ENCODE assay signal across 8 mouse cellular contexts in genomic region chr3:70103983-70104827, GRCm38 (mm10).
A peak's percentile ranks its signal among the peaks of the same experiment; 100 is the strongest.
DNase-seq lines count a peak whose midpoint lies in the region; ATAC-seq and TF ChIP-seq lines count a peak whose summit lies in the region.

No protein-coding gene starts in this region.

- no peak for TF ChIP-seq CTCF in bone marrow, adult 2 months (IDR thresholded peaks at IDR 0.05; ENCODE audit: control insufficient read depth, insufficient read depth, low read length)
- TF ChIP-seq CTCF in kidney, postnatal 0 days (IDR thresholded peaks at IDR 0.05; ENCODE audit: low read depth), result peak; percentile 88

- H3K9me3 ChIP-seq in embryonic facial prominence, embryonic 13.5 days, result no peaks in the 10 kb centered on the region
- no peaks in the 10 kb centered on the region for H3K9me3 ChIP-seq in heart, embryonic 13.5 days
- no peaks in the 10 kb centered on the region for H3K9me3 ChIP-seq in kidney, postnatal 0 days (replicated peaks; ENCODE audit: low read length)
- no peaks in the 10 kb centered on the region for H3K9me3 ChIP-seq in liver, embryonic 11.5 days (ENCODE audit: control insufficient read depth, low read length)

- peak overlapping the region; percentile 33 for H3K4me3 ChIP-seq in bone marrow, adult 2 months (replicated peaks; ENCODE audit: control insufficient read depth, low read depth, low read length)
- peak overlapping the region; percentile 48 for H3K4me3 ChIP-seq in embryonic facial prominence, embryonic 13.5 days
- peak overlapping the region; percentile 60 for H3K4me3 ChIP-seq in heart, embryonic 13.5 days
- H3K4me3 ChIP-seq in kidney, postnatal 0 days (replicated peaks; ENCODE audit: low read depth, low read length), result peak overlapping the region; percentile 48
- H3K4me3 ChIP-seq in liver, embryonic 11.5 days (ENCODE audit: low read depth, low read length), result peak overlapping the region; percentile 45

- DNase-seq in CD4-positive, CD25-positive, alpha-beta regulatory T cell, adult 2 months (ENCODE audit: low read depth, low spot score), result peak; percentile 66
- DNase-seq in kidney, postnatal 0 days (ENCODE audit: low spot score), result peak; percentile 88
- DNase-seq in liver, embryonic 11.5 days (ENCODE audit: low spot score), result peak; percentile 43
- DNase-seq in natural killer cell, adult 2 months (ENCODE audit: low spot score in 2 of 2), result peak; percentile 5 to 40
- DNase-seq in testis, postnatal 10 days (ENCODE audit: low spot score), result peak; percentile 85

- H3K9ac ChIP-seq in embryonic facial prominence, embryonic 13.5 days, result peak overlapping the region; percentile 73
- peak overlapping the region; percentile 76 for H3K9ac ChIP-seq in heart, embryonic 13.5 days
- H3K9ac ChIP-seq in kidney, postnatal 0 days (ENCODE audit: low read depth, low read length), result 0 out of 2 replicates have a peak overlapping the region, but pooled peaks have one; percentile 50
- H3K9ac ChIP-seq in liver, embryonic 11.5 days (ENCODE audit: low read depth, low read length), result peak overlapping the region; percentile 50

- H3K4me1 ChIP-seq in bone marrow, adult 2 months (ENCODE audit: control insufficient read depth, insufficient read depth, low read length), result no peaks in the 10 kb centered on the region
- no peaks in the 10 kb centered on the region for H3K4me1 ChIP-seq in embryonic facial prominence, embryonic 13.5 days
- no peaks in the 10 kb centered on the region for H3K4me1 ChIP-seq in heart, embryonic 13.5 days
- H3K4me1 ChIP-seq in kidney, postnatal 0 days (replicated peaks; ENCODE audit: insufficient read depth, low read length), result no peaks in the 10 kb centered on the region
- H3K4me1 ChIP-seq in liver, embryonic 11.5 days (replicated peaks; ENCODE audit: control insufficient read depth, insufficient read depth, low read length), result no peaks in the 10 kb centered on the region

- no peak for ATAC-seq in embryonic facial prominence, embryonic 13.5 days (ENCODE audit: insufficient number of reproducible peaks, insufficient read depth, low FRiP score, low TSS enrichment, low read depth)
- ATAC-seq in heart, embryonic 13.5 days (ENCODE audit: extremely low read depth, insufficient number of reproducible peaks, low FRiP score, low TSS enrichment), result no peak
- ATAC-seq in kidney, postnatal 0 days (replicated peaks; ENCODE audit: low FRiP score, low read depth), result no peak
- no peak for ATAC-seq in liver, embryonic 11.5 days (replicated peaks; ENCODE audit: low FRiP score)

- H3K27ac ChIP-seq in bone marrow, adult 2 months (ENCODE audit: control insufficient read depth, insufficient read depth, low read depth, low read length, poor library complexity), result no peak overlapping the region
- peak overlapping the region; percentile 68 for H3K27ac ChIP-seq in embryonic facial prominence, embryonic 13.5 days
- 0 out of 2 replicates have a peak overlapping the region, but pooled peaks have one; percentile 26 for H3K27ac ChIP-seq in heart, embryonic 13.5 days (replicated peaks)
- H3K27ac ChIP-seq in kidney, postnatal 0 days, result no peak overlapping the region
- H3K27ac ChIP-seq in liver, embryonic 11.5 days (ENCODE audit: low read depth, low read length), result no peak overlapping the region

- no peak for TF ChIP-seq POLR2A in bone marrow, adult 2 months (IDR thresholded peaks at IDR 0.05; ENCODE audit: borderline replicate concordance, control insufficient read depth, low read depth, low read length)

- H3K27me3 ChIP-seq in embryonic facial prominence, embryonic 13.5 days, result peaks cover 20% of the 10 kb centered on the region
- peaks cover 5% of the 10 kb centered on the region for H3K27me3 ChIP-seq in heart, embryonic 13.5 days (replicated peaks)
- H3K27me3 ChIP-seq in kidney, postnatal 0 days (ENCODE audit: insufficient read depth, low read length), result no peaks in the 10 kb centered on the region
- no peaks in the 10 kb centered on the region for H3K27me3 ChIP-seq in liver, embryonic 11.5 days (replicated peaks; ENCODE audit: control insufficient read depth, insufficient read depth, low read length)

- WGBS in bone marrow, adult 2 months, result 2% methylated on average over 21 of the region's 21 CpGs
- WGBS in embryonic facial prominence, embryonic 13.5 days, result 3% methylated on average over 21 of the region's 21 CpGs
- WGBS in heart, embryonic 13.5 days, result 7% methylated on average over 21 of the region's 21 CpGs
- 4% methylated on average over 21 of the region's 21 CpGs for WGBS in kidney, postnatal 0 days
- WGBS in liver, embryonic 11.5 days, result 8% methylated on average over 21 of the region's 21 CpGs

- H3K36me3 ChIP-seq in embryonic facial prominence, embryonic 13.5 days, result no peaks in the 10 kb centered on the region
- no peaks in the 10 kb centered on the region for H3K36me3 ChIP-seq in heart, embryonic 13.5 days
- H3K36me3 ChIP-seq in kidney, postnatal 0 days (ENCODE audit: insufficient read depth, low read length), result no peaks in the 10 kb centered on the region
- H3K36me3 ChIP-seq in liver, embryonic 11.5 days (ENCODE audit: control insufficient read depth, insufficient read depth, low read length), result no peaks in the 10 kb centered on the region

- H3K4me2 ChIP-seq in embryonic facial prominence, embryonic 13.5 days, result peak overlapping the region; percentile 80
- peak overlapping the region; percentile 93 for H3K4me2 ChIP-seq in heart, embryonic 13.5 days
- H3K4me2 ChIP-seq in kidney, postnatal 0 days (ENCODE audit: low read length), result peak overlapping the region; percentile 92
- peak overlapping the region; percentile 83 for H3K4me2 ChIP-seq in liver, embryonic 11.5 days

Comparison
In these comparisons a context has a peak if more than half of its experiments do, and no peak if none do; other contexts are left out.
1. DNase-seq: peak in every context shown above with its lines; median percentile 88 in kidney, postnatal 0 days; 85 in testis, postnatal 10 days; 66 in CD4-positive, CD25-positive, alpha-beta regulatory T cell, adult 2 months; 43 in liver, embryonic 11.5 days; 22 in natural killer cell, adult 2 months.
2. H3K27ac ChIP-seq: peak in embryonic facial prominence, embryonic 13.5 days (single experiment) and heart, embryonic 13.5 days (single experiment); none in bone marrow, adult 2 months (single experiment), kidney, postnatal 0 days (single experiment) and liver, embryonic 11.5 days (single experiment).
3. Peak in every context shown above with its lines, with median percentiles within 50 percentile points of each other: H3K4me3 ChIP-seq, H3K4me2 ChIP-seq and H3K9ac ChIP-seq.